Mouse (Mus musculus) limb, embryonic 14.5 days (tissue): ENCODE measurements at regions not wholly inside any gene's neighbourhood (a gene's known extent, or its start where the extent isn't known, plus 50 kb on each side); places are given as distances from the start of the nearest gene placed in this dataset.
"Not testable (repeated sequence)": the region's sequence is repeated elsewhere in the genome, so short reads cannot be mapped to it uniquely, and the experiment has no call there.

Source experiments
- ATAC-seq: fragments of 200-750 bp; cut with Nextera tagmentation; 2 replicates; pipeline ENCODE4 v1.8.0; 2017; ENCODE audit warnings: low read depth, moderate number of reproducible peaks, moderate TSS enrichment; ENCODE audit not compliant: low FRiP score
- DNase-seq: peaks from one replicate; pipeline ENCODE4 v3.0.0-alpha.2; 2015; ENCODE audit warnings: low spot score
- H3K27ac ChIP-seq: fragments of 300-500 bp; sonication (generic); replicated peaks from 2 replicates; pipeline ENCODE4 v1.5.1; 2014; ENCODE audit warnings: low read depth, mild to moderate bottlenecking, low read length, moderate library complexity, mixed read lengths
- H3K27me3 ChIP-seq: fragments of 300-500 bp; sonication (generic); 2 replicates; pipeline ENCODE4 v1.6.1; 2014; ENCODE audit warnings: low read length, mixed read lengths; ENCODE audit not compliant: control insufficient read depth, insufficient read depth
- H3K36me3 ChIP-seq: fragments of 300-500 bp; sonication (generic); 2 replicates; pipeline ENCODE4 v1.6.1; 2014; ENCODE audit warnings: mild to moderate bottlenecking, low read length, moderate library complexity, mixed read lengths; ENCODE audit not compliant: control insufficient read depth, insufficient read depth
- H3K4me1 ChIP-seq: fragments of 300-500 bp; sonication (generic); 2 replicates; pipeline ENCODE4 v1.6.1; 2014; ENCODE audit warnings: antibody characterized with exemption, low read length, mixed read lengths; ENCODE audit not compliant: control insufficient read depth, insufficient read depth
- H3K4me2 ChIP-seq: fragments of 300-500 bp; sonication (generic); replicated peaks from 2 replicates; pipeline ENCODE4 v1.6.1; 2014; ENCODE audit warnings: low read depth, mild to moderate bottlenecking, low read length, moderate library complexity; ENCODE audit not compliant: severe bottlenecking
- H3K4me3 ChIP-seq: fragments of 300-500 bp; sonication (generic); replicated peaks from 2 replicates; pipeline ENCODE4 v1.5.1; 2014; ENCODE audit warnings: low read length
- H3K9ac ChIP-seq: fragments of 300-500 bp; sonication (generic); 2 replicates; pipeline ENCODE4 v1.6.1; 2014; ENCODE audit warnings: mild to moderate bottlenecking, low read depth, low read length, moderate library complexity; ENCODE audit not compliant: severe bottlenecking
- H3K9me3 ChIP-seq: fragments of 300-500 bp; sonication (generic); 2 replicates; pipeline ENCODE4 v1.6.1; 2016; ENCODE audit warnings: low read length; ENCODE audit not compliant: control insufficient read depth
- POLR2A ChIP-seq: fragments of 200-500 bp; IDR thresholded peaks from 2 replicates; pipeline ENCODE4 v1.8.0; 2012; ENCODE audit warnings: inconsistent platforms, mild to moderate bottlenecking, moderate library complexity, borderline replicate concordance; ENCODE audit not compliant: insufficient read depth, insufficient read length; ENCODE audit errors: extremely low read depth
- WGBS: fragments of 180-500 bp; shearing (Covaris S2); extraction: QIAGEN DNeasy Blood & Tissue Kit; methylation state at CpG from one replicate; pipeline ENCODE4 v1.1.7; 2014; 5-methylcytosine and 5-hydroxymethylcytosine counted together

DNA sequence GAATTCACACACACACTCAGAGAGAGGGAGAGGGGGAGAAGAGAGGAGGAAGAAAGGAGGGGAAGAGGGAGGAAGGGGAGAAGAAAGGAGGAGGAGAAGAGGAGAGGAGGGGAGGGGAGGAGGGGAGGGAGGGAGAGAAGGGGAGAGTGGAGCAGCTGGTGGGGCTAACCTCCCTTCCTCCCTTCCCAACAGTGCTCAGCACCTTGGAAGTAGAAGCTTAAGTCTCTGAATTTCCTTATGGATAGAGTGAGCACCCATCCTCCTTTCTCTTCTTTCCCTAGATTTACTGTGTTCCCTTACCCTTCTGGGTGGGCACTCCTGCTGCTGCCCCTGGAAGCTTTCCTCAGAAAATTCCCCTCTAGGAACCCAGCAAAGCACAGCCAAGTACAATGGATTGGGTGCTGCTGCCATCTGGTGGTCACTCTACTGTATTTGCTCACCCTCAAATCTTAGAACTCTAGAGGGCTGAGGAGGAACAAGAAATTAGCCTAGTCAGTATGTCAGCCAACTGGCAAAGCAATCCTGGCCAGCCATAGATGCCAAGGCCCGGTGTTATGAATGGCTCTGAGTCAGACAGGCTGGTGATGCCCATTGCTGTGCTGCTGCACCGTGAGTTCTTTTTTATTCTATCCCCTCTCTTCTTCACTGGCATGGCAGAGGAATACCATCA is 119.9 kb downstream of the Zxdb start:
- not testable (repeated sequence) for H3K4me3 ChIP-seq, DNase-seq, H3K9me3 ChIP-seq, H3K9ac ChIP-seq, H3K4me2 ChIP-seq, H3K4me1 ChIP-seq, H3K27ac ChIP-seq, H3K27me3 ChIP-seq, H3K36me3 ChIP-seq
- 44% methylated on average over 2 of the region's 2 CpGs for WGBS
- peak; percentile 71 for ATAC-seq

DNA sequence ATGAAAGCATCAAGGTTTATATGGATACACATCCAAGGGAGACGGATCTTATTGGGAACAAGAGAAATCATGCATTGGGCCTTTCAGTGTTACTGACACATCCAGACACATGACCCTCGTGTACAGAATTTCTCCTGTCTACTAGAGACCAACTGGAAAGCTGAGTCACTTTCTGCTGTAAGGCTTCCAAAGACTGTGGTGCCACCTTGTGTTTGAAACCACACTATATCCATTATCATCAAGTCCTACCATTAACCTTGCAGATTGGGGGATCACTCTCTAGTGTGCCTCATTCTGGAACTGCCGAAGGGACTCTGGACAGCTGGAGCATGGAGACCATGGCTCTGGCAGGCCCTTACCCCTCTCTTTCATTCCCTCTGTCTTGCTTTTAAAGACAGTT is 125.2 kb downstream of the Zxdb start:
- not testable (repeated sequence) for H3K4me2 ChIP-seq, H3K9ac ChIP-seq, H3K27ac ChIP-seq, H3K4me3 ChIP-seq, H3K27me3 ChIP-seq, H3K9me3 ChIP-seq, H3K4me1 ChIP-seq, DNase-seq, H3K36me3 ChIP-seq, ATAC-seq
- WGBS: 86% methylated on average over 1 of the region's 3 CpGs

DNA sequence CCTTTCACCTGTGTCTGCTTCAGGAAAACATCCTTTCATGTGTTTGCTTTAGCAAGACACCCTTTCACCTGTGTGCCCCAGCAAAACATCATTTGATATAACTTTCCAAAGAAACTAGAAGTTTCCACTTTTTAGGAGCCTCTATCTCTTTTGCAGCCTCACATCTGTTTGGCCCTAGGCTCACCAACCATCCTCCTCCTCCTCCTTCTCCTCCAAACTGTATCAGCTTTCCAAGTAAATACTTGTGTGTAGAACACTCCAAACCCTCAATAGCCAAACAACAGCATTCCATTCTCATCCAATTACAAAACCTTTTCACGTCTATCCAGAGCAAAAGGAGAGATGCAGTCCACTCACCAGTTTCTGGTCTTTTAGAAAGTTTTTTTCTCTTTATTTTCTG is 133.1 kb downstream of the Zxdb start:
- no peak for DNase-seq
- Histone ChIP-seq H3K9me3 (no peaks in the 10 kb centered on the region), H3K4me3 (no peak overlapping the region), H3K27me3 (no peaks in the 10 kb centered on the region), H3K36me3 (no peaks in the 10 kb centered on the region), H3K4me2 (no peak overlapping the region), H3K27ac (no peak overlapping the region), H3K4me1 (no peaks in the 10 kb centered on the region), H3K9ac (no peak overlapping the region)
- ATAC-seq: no peak
- 67% methylated on average over 1 of the region's 1 CpGs for WGBS
- TF ChIP-seq POLR2A: no peak

DNA sequence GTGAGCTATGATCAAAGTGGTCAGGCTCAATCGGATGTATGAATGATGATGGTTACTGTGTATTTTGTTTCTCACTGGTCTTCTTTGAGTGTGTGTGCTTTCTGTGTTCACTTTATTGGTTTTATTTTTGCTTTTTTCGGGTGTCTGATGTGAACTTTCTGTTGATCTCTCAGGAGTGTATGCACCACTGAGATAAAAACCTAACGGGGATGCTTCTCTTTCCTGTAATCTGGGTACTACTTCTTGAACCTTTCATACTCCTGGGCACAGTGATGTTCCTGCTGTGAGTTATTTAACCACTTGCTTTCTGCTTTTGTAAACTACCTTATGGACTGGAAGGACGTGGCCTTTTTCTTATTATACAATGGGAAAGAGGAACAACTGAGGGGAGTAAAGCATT is 133.6 kb downstream of the Zxdb start:
- DNase-seq: no peak
- 75% methylated on average over 4 of the region's 4 CpGs for WGBS
- Histone ChIP-seq H3K9me3 (no peaks in the 10 kb centered on the region), H3K27ac (no peak overlapping the region), H3K4me2 (no peak overlapping the region), H3K27me3 (no peaks in the 10 kb centered on the region), H3K9ac (no peak overlapping the region), H3K36me3 (no peaks in the 10 kb centered on the region), H3K4me3 (no peak overlapping the region), H3K4me1 (no peaks in the 10 kb centered on the region)
- TF ChIP-seq POLR2A: no peak
- no peak for ATAC-seq

DNA sequence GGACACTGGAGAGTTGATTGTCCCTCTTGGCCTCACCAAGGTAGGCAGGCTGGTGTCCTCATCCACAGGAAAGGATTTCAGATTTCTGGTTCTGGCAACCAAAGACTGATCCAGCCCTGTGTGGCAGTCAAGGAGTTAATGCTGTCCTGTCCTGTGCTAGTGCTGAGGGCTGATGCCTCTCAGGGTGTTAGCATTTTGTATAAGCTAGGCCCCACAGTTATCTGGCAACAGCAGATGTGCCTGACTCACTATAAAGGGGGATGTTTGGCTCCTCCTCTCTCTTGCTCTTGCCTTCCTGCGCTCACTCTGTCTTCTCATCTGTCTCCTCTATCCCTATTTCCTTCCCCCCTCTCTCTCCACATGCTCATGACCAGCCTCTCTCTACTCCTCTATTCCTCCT is 138.8 kb downstream of the Zxdb start:
- no peak for ATAC-seq
- Histone ChIP-seq H3K4me2 (no peak overlapping the region), H3K4me1 (no peaks in the 10 kb centered on the region), H3K36me3 (no peaks in the 10 kb centered on the region), H3K27ac (no peak overlapping the region), H3K9ac (no peak overlapping the region), H3K27me3 (no peaks in the 10 kb centered on the region), H3K4me3 (no peak overlapping the region), H3K9me3 (no peaks in the 10 kb centered on the region)
- no peak for TF ChIP-seq POLR2A
- 55% methylated on average over 1 of the region's 1 CpGs for WGBS
- no peak for DNase-seq
